Mouse (Mus musculus) heart, postnatal 36 days (tissue): ENCODE results near the gene Frmd3. TPM values are rescaled to one million over a fixed set of nuclear protein-coding genes. Genes with fewer than 3 reads are reported as not detected.
"Not testable (repeated sequence)": the region's sequence is repeated elsewhere in the genome, so short reads cannot be mapped to it uniquely, and the experiment has no call there.

Experiments
- DNase-seq, 2 experiments: peaks; one replicate each; pipeline ENCODE4 v3.0.0; 2021 to 2022
- intact Hi-C: fragments of 180-260 bp; cut with DNase I; formaldehyde crosslinking; loops from one replicate; pipeline ENCODE4 v1.15.1; 2025
- total RNA-seq, 2 experiments: library from RNA; stranded (reverse); gene quantifications; 2 replicates each; pipeline ENCODE4 v1.2.3; 2021

Gene Frmd3
- under 1 TPM in 1 of 2 experiments, not detected in 1; 0.25 TPM for total RNA-seq

DNA sequence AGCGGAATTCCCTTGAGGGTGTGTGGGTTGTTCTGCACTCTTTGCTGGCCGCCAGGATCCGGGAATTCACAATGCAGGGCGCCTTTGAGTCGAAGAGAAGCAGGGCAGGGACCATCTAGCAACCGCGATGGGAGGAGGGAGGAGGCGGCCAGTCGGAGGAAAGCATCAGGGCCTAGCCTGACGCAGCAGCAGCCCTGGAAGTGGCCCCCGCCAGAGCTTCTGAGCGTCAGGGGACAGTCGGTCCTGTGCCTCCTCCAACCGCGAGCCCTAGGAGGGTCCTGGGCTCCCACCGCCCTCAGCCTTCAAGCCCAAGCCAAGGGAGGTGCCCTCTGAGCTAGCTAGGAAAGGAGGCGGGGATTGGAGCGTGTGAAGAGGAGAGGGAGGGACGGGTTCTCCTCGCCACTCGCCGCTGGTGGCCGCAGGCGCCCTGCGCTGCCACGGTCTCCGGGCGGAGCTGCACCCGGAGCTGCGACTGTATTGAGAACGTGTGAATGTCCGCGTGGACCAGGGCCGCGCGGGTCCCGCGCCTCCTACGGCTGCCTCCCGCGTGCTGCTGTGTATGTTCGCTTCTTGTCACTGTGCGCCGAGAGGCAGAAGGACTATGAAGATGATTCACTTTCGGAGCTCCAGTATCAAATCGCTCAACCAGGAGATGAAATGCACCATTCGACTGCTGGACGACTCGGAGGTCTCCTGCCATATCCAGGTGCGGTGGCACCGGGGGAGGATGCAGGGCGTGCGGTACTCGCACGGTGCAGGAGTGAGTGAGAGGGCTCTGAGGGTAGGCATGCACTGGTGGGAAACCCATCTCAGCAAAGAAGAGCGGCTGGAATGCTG, at the start of gene Frmd3:
Gene Frmd3, plus strand, starts transcription at position 232 of the 837 bp plus-strand sequence.
- intact Hi-C loops: no loop called here
- DNase-seq: peak; percentile 5 to 9

DNA sequence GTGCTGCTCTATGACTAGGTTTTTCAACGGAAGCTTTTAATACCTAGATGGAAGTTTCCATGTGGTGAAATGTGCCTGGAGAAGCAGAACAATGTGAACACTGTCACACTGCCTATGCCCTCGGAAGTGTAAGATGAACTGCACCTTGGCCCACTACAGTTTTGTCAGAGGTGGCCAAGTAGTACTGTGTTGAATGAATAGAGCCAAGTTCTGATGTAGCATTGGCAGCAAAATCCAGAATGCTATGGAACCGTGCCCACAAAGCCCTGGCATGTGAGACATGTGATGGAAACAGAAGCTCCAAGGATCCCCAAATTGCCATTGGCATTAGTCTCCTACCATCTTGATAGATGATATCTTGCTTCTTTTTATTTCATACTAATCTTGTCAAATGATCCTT, 32.8 kb upstream of the Frmd3 start:
- intact Hi-C loops: no loop called here

DNA sequence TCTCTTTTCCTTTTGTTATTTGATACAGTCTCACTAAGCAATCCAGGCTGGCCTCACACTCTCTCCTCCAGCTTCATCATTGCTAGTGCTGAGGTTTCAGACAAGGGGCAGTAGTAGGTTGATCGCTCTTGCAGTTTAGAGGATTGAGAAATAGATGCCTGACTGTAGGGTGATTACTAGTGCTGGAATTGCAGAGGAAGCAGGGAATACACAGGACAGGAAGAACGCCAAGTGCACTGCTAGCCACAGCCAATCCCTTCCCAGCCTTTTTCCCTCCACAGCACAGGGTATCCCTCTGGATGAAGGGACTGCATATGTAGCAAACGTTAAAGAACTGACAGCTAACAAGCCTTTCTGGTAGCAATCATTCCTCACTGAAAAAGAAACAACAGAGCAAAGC, 965 bp upstream of the Frmd3 start:
- intact Hi-C loops: no loop called here
- no peak for DNase-seq

More for the DNA sequence above, 32.8 kb upstream of the Frmd3 start:
- DNase-seq: no peak

DNA sequence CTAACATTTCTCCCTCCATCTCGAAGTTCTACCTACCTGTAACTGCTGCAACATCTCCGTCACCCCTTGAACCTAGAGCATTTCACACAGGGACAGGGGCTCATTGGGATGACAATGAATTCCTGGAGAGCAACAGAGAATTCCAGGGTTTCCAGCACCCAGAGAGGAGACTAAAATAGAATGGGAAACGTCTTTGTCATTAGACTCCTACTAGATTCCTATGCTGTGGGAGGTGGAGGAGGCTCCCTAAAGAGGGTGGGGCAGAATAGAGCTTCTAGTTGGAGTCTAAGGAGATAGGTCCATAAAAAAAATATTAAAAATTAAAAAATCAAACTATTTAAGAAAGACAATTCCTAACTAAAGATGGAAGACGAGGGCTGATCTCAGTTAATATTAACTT, 542 bp upstream of the Frmd3 start:
- no peak for DNase-seq
- intact Hi-C loops: no loop called here

DNA sequence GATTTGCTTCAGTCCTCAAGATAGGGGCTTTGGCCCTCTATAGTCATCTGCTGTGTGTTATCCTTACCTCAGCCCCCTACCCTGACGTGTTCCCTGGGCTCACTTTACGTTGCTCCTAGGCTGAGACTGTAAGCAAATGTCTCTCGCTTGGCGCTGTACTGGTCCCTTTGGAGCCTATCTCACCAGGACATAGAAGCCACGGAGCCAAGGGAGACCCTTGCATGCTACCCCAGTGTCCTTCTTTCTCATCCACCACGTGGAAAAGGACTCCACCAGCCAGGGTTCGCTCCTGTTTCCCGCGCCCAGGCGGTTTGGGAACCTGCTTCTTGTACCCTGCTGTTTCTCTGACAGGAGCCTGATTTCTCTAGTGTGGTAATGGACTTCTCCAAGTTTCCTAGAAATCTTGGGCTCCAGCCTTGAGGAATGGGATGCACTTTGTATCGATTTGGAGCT, 832 bp downstream of the Frmd3 start:
- no peak for DNase-seq

DNA sequence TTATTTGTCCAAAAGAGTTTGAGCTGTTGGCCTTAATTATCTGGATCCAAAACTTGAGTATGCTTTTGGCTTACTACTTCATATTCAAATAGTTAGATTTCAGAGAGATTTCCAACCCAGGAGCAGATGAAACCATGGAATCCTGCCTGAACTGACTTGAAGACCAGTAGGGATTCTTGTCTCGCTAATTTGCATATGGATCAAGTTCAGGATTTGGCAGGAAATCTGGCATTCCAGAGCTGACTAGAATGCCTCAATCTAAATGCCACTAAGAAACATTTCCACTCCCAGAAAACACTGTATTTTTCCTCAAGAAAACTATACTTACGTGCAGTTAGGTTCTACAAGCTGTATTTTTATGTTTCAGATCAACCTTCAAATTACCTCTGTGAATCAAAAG, 6.8 kb downstream of the Frmd3 start:
- DNase-seq: no peak
- intact Hi-C loops: no loop called here

More for the DNA sequence above, 832 bp downstream of the Frmd3 start:
- intact Hi-C loops: no loop called here

DNA sequence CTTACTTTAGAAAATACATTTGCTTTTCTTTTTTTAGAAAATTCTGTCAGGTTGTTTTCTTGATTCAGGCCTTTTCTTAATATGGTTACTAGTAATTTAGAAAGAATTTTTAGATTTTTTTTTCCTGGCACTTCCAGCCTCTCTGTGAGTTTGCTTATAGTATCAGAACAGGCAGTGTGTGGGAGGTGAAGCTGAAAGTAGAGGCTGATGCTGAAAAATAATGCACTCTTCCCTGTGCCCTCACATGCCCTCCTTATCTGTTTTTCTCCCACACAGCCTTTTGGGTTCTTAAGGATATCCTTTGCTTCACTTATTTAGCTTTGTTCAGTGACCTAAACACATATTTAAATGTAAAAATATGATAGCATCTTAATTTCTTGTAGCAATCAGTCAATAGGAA, 30.0 kb downstream of the Frmd3 start:
- no peak for DNase-seq
- intact Hi-C loops: no loop called here

DNA sequence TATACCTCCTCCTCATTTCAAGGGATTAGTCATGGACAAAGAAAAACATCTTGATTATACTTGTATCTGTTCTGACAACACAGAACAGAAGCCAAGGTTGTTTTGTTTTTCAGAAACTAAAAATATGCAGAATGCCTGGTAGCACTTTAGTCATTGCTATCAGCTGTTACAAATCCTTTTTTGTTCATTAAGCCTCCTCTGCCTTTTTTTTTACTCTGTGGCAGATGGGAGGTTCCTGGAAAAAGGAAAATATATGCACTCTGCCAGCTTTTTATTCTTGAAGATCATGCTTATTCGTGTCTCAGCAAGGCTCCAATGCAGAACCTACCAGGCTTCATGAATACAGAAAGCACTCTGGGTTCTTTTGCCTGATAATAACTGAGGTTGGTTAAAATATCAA, 38.5 kb downstream of the Frmd3 start:
- intact Hi-C loops: no loop called here
- DNase-seq: no peak

DNA sequence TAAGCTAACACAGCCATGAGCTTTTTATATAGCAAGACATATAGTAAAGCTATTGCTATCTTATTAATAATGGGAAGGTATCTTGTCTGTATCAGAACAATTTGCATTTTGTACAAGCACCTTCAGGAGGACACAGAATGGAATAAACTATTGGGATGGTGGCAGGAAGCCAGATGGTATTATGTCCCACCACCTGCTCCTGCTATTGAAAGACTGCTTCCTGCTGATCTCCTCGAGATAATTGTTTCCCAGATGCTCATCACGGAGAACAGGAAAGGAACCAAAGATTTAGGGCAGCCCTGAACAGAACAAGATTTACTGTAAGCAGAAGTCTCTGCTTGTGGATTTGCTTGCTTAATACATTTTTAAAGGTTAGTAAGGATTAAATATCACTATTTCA, 63.5 kb downstream of the Frmd3 start:
- DNase-seq: no peak
- intact Hi-C loops: no loop called here

DNA sequence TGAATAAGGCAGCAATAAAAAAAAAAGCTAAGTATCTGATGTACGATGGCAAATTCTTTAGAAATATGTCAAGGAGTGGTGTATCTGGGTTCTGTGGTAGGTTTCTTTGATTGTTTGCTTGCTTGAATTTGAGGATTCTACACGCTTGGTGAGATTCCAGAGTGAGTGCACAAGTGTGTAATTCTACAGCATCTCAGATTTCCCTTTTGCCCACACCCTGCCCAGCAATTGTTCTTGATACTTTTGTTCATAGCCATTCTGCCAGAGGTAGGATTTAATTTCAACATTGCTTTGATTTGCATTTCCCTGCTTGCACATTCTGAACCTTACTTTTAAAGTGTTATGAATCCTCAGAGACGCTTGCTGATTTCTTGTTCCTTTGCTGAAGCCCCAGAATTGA, 97.6 kb downstream of the Frmd3 start:
- DNase-seq: no peak

DNA sequence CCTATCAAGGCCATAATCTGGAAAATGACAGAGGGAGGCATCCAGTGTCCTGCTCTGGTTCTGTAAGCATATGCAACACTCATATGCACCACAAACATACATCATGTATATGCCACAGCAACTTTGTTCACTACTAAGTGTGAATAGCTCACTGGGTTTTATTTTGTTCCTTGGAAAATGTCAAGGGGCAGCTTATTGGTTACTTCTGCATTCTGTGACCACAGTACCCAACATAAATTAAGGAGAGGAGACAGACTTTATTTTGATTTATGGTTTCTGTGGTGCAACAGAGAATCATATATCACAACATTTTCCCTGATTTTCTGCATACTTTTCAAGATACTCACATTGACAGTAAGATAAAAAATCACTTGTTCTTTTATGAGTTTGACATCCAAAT, 178.3 kb downstream of the Frmd3 start:
- intact Hi-C loops: no loop called here
- DNase-seq: no peak

More for the DNA sequence above, 97.6 kb downstream of the Frmd3 start:
- intact Hi-C loops: no loop called here

DNA sequence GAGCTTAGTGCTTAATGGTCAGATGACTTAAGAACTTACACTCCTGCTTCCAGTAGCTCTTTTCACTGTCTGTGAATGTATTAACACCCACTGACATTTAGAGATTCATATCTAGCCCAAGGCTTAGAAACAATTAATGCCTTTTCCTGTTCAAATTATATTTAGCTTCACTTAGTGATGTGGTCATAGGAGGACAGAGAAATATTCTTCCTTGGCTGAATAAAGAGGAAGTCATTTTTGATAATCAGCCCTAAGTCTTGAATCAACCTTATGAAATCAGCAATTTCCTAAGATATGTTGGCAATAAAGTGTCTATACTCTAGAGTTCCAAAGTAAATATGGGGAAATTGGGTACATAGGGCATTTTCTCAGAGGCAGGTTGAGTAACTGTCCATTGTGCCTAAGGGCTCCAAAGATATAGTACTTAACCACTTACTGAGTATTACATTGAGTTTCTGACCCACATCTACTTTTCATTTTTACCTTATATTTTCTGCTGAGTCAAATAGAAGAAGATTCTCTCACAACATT, 188.1 kb downstream of the Frmd3 start:
- intact Hi-C loops: no loop called here
- no peak for DNase-seq

DNA sequence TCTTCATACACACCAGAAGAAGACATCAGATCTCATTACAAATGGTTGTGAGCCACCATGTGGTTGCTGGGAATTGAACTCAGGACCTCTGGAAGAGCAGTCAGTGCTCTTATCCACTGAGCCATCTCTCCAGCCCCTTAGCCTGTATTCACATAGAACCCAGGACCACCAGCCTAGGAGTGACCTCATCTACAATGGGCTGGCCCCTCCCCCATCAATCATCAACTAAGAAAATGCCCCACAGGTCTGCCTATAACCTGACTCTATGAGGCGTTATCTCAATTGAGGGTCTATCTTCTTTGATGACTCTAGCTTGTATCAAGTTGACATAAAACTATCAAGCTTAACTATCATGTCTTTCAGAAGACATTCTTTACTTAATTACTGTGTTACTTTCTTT, 208.5 kb downstream of the Frmd3 start:
- DNase-seq, intact Hi-C loops: not testable (repeated sequence)

DNA sequence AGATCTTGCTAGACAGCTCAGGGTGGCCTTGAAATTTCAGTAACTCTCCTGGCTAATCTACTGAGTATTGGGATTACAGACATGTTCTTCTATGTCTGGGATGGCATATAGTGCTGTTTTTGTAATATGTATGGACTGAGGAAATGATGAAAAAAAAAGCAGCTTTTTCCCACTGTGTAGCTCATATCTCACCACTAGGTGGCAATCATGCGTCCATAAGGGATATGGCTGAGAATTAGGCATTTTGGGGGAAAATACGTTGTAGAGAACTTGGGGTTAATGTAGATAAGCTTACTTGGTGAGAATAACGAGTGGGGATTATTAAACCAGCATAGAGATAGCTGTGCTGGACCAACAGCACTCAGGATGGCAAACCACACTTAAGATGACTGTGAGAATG, 209.1 kb downstream of the Frmd3 start:
- intact Hi-C loops: no loop called here
- no peak for DNase-seq

DNA sequence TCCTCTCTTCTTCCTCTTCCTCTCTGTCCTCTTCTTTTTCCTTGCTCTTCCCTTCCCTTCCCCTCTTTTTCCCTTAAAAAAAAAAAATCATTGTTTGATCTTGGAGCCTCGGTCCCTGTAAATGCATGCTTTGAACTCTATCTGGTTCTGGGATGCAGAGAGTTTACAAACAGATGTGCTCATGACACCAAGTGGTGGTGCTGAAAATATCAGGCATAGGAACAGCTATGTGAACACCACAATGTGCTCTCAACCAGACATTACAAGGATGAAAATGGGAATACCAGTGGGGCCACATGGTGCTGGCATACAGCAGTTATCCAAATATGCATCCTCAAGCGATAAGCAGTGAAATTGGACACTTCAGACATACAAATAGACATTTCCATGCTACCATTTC, 211.0 kb downstream of the Frmd3 start:
- no peak for DNase-seq
- intact Hi-C loops: no loop called here

DNA sequence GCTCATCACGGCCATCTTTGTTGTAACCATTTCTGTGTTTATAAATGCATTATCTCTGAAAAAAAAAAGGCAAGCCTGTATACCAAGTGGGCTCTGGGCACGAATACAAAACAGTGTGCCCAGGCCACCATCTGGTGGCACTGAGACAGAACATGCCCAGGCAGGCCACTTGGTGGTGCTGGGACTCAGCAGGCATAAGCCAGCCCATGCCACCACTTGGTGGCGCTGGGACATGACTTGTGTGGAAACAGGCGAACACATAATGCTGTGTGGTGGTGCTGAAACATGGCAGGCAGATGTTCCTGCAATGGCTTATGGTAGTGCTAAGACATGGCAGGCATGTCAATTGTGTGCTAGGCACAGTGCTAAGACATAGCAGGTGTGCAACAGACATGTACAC, 217.8 kb downstream of the Frmd3 start:
- DNase-seq: no peak
- intact Hi-C loops: no loop called here

DNA sequence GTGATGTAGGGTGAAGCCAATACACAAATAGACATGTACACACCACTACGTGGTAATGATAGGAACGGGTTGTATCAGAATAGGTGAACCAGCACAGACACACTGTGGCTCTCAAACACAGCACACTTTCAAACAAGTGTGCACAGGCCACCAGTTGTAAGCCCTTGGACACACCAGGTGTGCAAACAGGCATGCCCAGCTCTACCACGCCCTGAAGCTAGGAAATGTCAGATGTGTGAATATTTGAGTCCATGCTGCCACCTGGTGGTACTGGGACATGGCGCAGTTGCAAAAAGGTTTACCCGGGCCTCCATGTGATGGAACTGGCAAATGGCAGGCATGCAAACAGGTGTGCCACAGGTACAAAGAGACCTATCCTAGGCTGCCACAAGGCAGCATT, 218.2 kb downstream of the Frmd3 start:
- peak; percentile 9 to 17 for DNase-seq

DNA sequence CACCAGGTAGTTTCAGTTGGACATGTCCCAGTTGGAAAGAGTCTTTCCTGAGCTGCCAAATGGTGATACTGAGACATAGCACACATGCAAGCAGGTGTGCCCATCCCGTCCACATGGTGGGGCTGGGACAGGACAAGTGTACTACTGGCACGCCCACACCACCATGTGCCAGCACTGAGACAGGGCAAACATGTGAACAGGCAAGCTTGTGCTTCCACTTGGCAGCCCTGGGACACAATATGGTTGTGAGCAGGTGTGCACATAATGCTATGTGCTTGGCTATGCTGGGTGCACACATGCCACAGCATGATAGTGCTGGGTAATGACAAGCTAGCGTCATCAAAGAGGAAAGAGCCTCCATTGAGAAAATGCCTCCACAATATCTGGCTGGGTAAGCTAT, 220.3 kb downstream of the Frmd3 start:
- DNase-seq: no peak
- intact Hi-C loops: no loop called here

More for the DNA sequence above, 218.2 kb downstream of the Frmd3 start:
- intact Hi-C loops: no loop called here

DNA sequence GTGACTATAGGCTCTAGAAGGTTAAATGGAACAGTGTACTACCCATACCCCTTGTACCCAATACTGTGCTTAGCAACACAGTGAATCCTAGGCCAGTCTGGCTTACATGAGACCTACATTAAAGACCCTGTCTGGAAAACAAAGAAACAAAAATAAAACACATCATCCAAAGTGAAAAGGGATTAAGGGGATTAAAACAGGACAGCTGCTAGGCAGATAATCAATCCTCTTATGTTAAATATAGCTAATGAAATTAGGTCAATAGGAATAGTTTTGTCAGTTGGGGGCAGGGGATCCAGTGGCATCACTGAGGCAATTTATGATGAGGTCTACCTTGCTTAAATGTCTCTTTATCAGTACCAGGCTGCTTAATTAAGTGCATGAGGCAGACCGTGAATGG, 228.9 kb downstream of the Frmd3 start, which contains the start of gene Kdm4c:
Gene Kdm4c, plus strand, starts transcription at position 322 of the 400 bp plus-strand sequence.
- DNase-seq: no peak
- intact Hi-C loops: no loop called here
